Mouse (Mus musculus) frontal cortex, postnatal 25 days (tissue): ENCODE measurements around the gene Asb9.

Source experiments
- DNase-seq, 2 experiments: peaks; one replicate each; pipeline ENCODE4 v3.0.0; 2022; ENCODE audit warnings: low spot score in 2 of 2

The Asb9 gene

DNA sequence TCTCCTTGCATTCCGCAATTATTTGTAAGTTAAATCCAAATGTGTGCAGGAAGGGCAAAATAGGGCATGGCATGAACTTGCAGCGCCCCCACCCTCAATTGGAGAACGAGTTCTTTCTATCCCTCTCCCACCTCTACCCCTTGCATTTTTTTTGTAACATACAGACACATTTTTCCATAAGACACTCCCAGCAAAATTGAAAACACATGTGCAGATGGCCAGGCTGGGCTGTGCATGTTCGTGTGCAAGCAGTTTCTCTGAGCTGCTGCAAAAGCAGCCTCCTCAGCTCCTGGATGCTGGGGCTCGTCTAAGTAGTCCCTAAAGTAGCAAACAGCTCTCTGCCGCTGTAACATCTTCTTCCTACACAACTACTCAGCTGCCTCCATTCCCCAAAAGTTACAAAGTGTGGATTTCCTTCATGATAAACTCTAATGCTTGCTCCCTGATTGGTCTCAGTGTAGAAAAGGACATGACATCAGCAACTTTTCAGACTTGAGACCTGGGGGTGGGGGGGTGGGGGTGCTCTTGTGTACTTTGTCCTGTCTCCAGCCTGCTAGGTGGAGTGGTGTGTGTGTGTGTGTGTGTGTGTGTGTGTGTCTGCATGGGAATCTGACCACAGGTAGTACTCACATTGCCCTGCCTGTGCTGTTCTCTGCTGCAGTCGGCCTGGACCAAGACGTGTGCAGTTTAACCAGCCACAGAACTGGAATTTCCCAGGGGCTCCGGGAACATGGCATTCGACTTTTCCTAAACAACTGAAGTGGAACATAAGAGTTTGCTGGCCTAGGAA, at the start of gene Asb9:
TSS of gene Asb9 (plus strand) at position 619 of the 790 bp plus-strand sequence.
- no peak for DNase-seq

GRCm38 (mm10) chrX:164459205-164459878, 46.8 kb upstream of the Asb9 start:
- no peak for DNase-seq

DNA sequence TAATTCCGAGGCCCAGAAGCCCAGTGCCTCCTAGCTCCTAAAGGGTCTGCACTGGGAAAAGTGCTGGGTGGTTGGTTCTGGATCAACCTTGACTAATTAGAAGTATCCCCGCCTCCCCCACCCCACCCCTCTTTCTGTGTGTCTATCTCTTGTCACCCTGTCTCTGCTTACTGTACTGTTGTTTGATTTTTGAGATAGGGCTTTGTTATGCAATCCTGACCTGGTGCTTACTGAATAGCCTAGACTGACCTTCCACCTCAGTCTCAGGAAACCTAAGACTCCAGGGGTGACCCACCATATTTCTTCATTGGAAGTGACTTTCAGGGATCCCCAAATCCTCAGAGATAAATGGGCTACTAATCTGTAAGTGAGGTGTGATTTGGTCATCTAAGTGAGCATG, 3.9 kb upstream of the Asb9 start:
- DNase-seq = no peak

- no peak for DNase-seq
Observed at GRCm38 (mm10) chrX:164507068-164507467, 941 bp downstream of the Asb9 start.

DNA sequence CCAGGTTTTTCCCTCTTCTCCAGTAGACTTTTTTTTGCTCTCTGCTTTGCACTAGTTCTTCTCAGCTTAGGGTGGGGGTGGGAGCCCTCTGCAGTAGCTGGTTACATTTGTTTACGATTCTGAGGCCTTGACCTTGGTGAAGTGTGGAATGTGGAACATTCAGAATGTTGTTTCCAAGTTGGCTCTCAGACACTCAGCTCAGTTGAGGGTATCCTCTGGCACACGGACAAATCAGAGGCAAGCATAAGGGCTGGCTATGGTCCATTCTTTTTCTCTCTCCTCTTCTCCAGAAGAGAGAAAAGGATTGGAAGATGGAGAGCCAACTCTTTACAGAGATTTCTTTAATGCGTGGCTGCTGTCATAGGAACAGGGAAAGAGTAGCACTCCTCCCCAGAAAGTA, 2.6 kb downstream of the Asb9 start:
- no peak for DNase-seq

DNA sequence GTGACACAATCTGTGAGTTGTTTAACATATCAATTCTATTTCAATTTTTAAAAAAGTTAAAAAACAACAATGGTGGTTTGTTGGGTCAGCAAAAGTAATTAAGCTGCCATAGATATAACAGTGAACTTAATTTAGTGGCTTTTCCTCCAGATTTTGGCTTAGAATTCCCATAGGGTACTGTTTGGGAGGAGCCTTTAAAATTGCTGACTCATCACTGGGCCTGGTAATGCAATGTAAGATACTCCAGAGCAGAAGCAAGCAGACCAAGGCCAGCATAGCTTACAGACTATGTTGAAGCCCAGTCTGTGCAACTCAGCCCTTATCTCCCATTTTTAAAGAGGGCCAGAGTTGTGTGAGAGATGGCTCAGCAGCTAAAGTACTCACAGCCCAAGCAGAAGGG, 16.0 kb downstream of the Asb9 start:
- DNase-seq = no peak

DNA sequence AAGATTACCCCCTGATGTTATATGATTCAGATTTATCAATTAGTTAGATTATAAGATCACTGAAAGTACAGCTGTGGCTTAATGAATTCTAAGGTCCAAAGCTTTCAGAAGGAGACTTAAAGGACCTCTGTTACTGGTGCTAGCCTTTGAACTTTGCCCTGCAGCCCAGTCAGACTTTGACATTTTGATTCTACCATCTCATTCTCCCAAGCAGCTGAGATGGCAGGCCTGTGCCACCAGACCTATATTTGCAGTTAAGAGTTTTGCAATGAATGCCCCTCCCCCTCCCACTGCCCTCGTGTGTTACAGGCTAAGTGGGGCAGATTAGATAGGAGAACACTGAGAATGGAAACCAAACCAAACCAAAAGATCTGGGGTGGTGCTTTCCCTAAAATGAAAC, 20.4 kb downstream of the Asb9 start:
- no peak for DNase-seq

DNA sequence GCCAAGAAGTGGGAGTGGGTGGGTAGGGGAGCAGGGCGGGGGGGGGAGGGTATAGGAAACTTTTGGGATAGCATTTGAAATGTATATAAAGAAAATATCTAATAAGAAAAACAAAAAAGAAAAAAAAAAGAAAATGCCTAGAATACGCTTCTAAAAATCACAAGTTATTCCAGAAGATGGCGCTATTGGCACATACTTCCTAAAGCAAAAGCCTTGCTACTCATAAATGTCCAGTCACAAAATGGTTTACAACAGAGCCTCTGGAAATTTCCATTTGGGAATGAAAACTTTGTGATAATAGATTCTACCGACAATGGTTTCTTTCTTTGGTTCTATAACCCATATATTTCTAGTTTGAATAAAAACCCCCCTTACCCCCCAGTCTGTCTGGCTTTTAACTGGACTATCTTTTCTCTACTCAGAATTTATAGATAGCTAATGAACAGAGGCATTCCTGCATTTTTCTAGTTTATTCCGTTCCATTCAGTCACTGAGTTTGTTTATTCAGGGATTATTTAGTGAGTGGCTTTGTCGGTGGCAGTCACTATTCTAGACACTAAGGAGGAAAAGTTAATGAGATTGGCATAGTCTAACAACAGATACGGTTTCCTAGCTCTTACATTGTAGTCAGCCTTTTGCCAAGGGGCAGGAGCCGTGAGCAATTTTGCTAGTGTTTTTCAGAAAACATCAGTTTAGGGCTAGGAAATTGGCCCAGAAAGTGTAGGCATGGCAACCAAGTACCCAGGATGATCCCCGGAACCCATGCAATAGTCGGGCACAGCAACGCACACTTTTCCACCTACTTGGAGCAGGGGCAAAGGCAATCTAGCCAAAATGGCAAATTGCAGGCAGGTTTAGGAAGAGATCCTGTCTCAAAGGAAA, 35.5 kb downstream of the Asb9 start:
- no peak for DNase-seq

- DNase-seq = no peak
Observed at GRCm38 (mm10) chrX:164570195-164570594, 64.1 kb downstream of the Asb9 start.

DNA sequence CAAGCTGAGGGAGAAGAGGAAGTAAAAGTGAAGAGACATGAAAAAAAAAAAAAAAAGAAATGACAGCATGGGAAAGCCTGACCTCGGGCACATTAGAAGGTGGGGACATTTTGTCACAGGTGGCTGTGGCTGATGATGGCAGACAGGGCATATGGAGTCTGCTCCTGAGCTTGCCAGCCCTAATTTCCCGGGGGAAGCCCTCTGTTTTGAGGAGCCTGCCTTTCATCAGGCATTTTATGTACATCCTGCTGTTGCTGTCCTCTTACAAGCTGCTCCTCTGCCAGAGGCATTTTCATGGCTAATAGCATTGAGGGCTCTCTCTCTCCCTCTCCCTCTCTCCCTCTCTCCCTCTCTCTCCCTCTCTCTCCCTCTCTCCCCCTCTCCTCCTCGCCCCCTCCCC, 70.8 kb downstream of the Asb9 start:
- DNase-seq = no peak
